Mouse (Mus musculus) testis, adult 2 months (tissue): ENCODE results near the gene Galntl6.

Source experiments
- CTCF ChIP-seq: fragments of 200-500 bp; IDR thresholded peaks from 2 replicates; pipeline ENCODE4 v1.5.1; 2012; ENCODE audit warnings: low read depth, mild to moderate bottlenecking, inconsistent platforms, low read length, moderate library complexity; ENCODE audit not compliant: control insufficient read depth, insufficient read depth, insufficient replicate concordance
- POLR2A ChIP-seq: fragments of 200-500 bp; IDR thresholded peaks from 2 replicates; pipeline ENCODE4 v1.6.1; 2012; ENCODE audit warnings: low read depth, mild to moderate bottlenecking, inconsistent platforms, low read length, moderate library complexity; ENCODE audit not compliant: control insufficient read depth

DNA sequence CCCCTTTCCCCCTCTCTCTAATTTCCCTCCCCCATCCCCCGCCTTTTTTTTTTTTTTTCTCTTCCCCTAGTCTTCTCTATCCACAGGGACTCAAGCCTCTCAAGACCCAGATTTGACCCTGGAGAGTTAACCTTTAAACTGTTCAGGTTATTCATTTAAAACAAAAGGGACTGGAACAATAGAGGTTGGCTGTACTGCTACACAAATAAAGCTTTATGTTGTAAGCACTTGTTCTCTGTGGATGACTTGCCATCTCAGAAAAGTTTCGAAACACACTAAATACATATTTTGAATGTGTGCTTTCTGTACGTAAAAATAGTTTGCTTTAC is 1.2 kb upstream of the Galntl6 start:
- TF ChIP-seq CTCF (no peak), POLR2A (no peak)
